Mouse (Mus musculus) liver, postnatal 0 days (tissue): Measurements from ENCODE around the gene Usp36.

Experiments used
- CTCF ChIP-seq: sonication (generic); IDR thresholded peaks from 2 replicates; pipeline ENCODE4 v1.5.1; 2016; ENCODE audit warnings: antibody characterized with exemption, low read depth
- EP300 ChIP-seq: IDR thresholded peaks from 2 replicates; pipeline ENCODE4 v1.6.1; 2016; ENCODE audit warnings: antibody characterized with exemption, low read depth, mild to moderate bottlenecking

DNA sequence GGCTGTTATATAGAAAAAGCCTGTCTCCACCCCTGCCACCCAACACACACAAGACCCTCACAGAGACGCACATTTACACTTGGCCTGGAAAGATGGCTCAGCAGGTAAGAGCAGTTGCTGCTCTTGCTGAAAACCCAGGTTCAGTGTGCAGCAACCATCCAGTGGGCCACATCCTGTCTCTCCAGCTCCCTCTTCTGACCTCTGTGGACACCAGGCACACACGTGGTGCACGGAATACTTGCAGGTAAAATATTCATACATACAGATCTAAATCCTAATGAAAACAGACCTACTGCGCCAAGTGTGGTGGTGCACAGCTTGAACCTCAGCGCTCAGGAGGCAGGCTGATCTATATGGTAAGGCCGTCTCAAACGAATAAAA lies 23.4 kb downstream of the Usp36 start:
- TF ChIP-seq CTCF, result peak; percentile 42
- TF ChIP-seq EP300, result no peak
